Mouse (Mus musculus) MEL (cell line): ENCODE results near the gene A1bg. TPM values are rescaled to one million over a fixed set of nuclear protein-coding genes. Genes with fewer than 3 reads are reported as not detected.

Experiments
- DNase-seq: peaks from one replicate; pipeline ENCODE4 v3.0.0; 2011; ENCODE audit warnings: low read depth, low spot score
- H3K27ac ChIP-seq: 2 replicates; pipeline ENCODE4 v1.5.1; 2012; ENCODE audit warnings: low read depth, mild to moderate bottlenecking, control low read depth, low read length, moderate library complexity; ENCODE audit not compliant: control insufficient read depth
- H3K27me3 ChIP-seq, 2 experiments: fragments of 150-350 bp in 1 of 2; sonication (generic) in 1 of 2; 2 replicates each; pipeline ENCODE4 v1.6.1; 2012; ENCODE audit warnings: low read length in 2 of 2, mild to moderate bottlenecking in 2 of 2, improper control_type of control experiment in 1 of 2, moderate library complexity in 1 of 2; ENCODE audit not compliant: insufficient read depth in 2 of 2, control insufficient read depth in 1 of 2
- H3K36me3 ChIP-seq, 2 experiments: 2 replicates each; pipeline ENCODE4 v1.6.1; 2012 to 2014; ENCODE audit warnings: low read length in 2 of 2, improper control_type of control experiment in 1 of 2, inconsistent platforms in 1 of 2, mild to moderate bottlenecking in 1 of 2; ENCODE audit not compliant: insufficient read depth in 2 of 2, control insufficient read depth in 1 of 2
- H3K4me1 ChIP-seq, 2 experiments: fragments of 150-350 bp in 1 of 2; sonication (generic) in 1 of 2; 2 replicates each; pipeline ENCODE4 v1.6.1; 2012; ENCODE audit warnings: low read length in 2 of 2, improper control_type of control experiment in 1 of 2, mild to moderate bottlenecking in 1 of 2; ENCODE audit not compliant: insufficient read depth in 2 of 2, control insufficient read depth in 1 of 2
- H3K4me3 ChIP-seq, 2 experiments: fragments of 150-350 bp in 1 of 2; sonication (generic) in 1 of 2; 2 replicates each; pipeline ENCODE4 v1.5.1; 2012; ENCODE audit warnings: low read depth in 2 of 2, low read length in 2 of 2, mild to moderate bottlenecking in 2 of 2, moderate library complexity in 2 of 2, control low read depth in 1 of 2, improper control_type of control experiment in 1 of 2; ENCODE audit not compliant: control insufficient read depth in 1 of 2, insufficient read depth in 1 of 2
- H3K79me2 ChIP-seq: 2 replicates; pipeline ENCODE4 v1.6.1; 2012; ENCODE audit warnings: mild to moderate bottlenecking, low read length, moderate library complexity; ENCODE audit not compliant: control insufficient read depth, poor library complexity, insufficient read depth
- H3K9ac ChIP-seq: 2 replicates; pipeline ENCODE4 v1.6.1; 2012; ENCODE audit warnings: low read depth, mild to moderate bottlenecking, control low read depth, low read length, moderate library complexity; ENCODE audit not compliant: control insufficient read depth, poor library complexity, severe bottlenecking
- H3K9me3 ChIP-seq: fragments of 150-350 bp; sonication (generic); replicated peaks from 2 replicates; pipeline ENCODE4 v1.6.1; 2012; ENCODE audit warnings: mild to moderate bottlenecking, low read length, improper control_type of control experiment, moderate library complexity; ENCODE audit not compliant: insufficient read depth
- ELF1 ChIP-seq: IDR thresholded peaks from 2 replicates; pipeline ENCODE4 v1.6.1; 2014; ENCODE audit warnings: low read depth, mild to moderate bottlenecking, inconsistent platforms, low read length, improper control_type of control experiment, moderate library complexity
- EP300 ChIP-seq, 2 experiments: IDR thresholded peaks; 2 replicates each; pipeline ENCODE4 v1.6.1; 2011; ENCODE audit warnings: improper control_type of control experiment in 2 of 2, low read length in 2 of 2, low read depth in 1 of 2, mild to moderate bottlenecking in 1 of 2
- ETS1 ChIP-seq: IDR thresholded peaks from 2 replicates; pipeline ENCODE4 v1.6.1; 2012; ENCODE audit warnings: low read depth, mild to moderate bottlenecking, inconsistent platforms, low read length, improper control_type of control experiment, moderate library complexity
- GABPA ChIP-seq: IDR thresholded peaks from 2 replicates; pipeline ENCODE4 v1.6.1; 2012; ENCODE audit warnings: low read depth, mild to moderate bottlenecking, inconsistent platforms, low read length, improper control_type of control experiment, moderate library complexity
- KAT2A ChIP-seq: conservative IDR thresholded peaks from 2 replicates; pipeline ENCODE4 v1.6.1; 2012; ENCODE audit warnings: low read depth, low read length, improper control_type of control experiment, inconsistent platforms
- MAFK ChIP-seq: IDR thresholded peaks from 2 replicates; pipeline ENCODE4 v1.6.1; 2011; ENCODE audit warnings: low read depth, mild to moderate bottlenecking, low read length, improper control_type of control experiment, borderline replicate concordance
- MYB ChIP-seq: IDR thresholded peaks from 2 replicates; pipeline ENCODE4 v1.6.1; 2011; ENCODE audit warnings: mild to moderate bottlenecking, low read depth, low read length, improper control_type of control experiment
- MYC ChIP-seq: IDR thresholded peaks from 2 replicates; pipeline ENCODE4 v1.6.1; 2011; ENCODE audit warnings: low read depth, mild to moderate bottlenecking, low read length, improper control_type of control experiment, moderate library complexity
- POLR2A ChIP-seq, 2 experiments: IDR thresholded peaks; 2 replicates each; pipeline ENCODE4 v1.6.1; 2011 to 2012; ENCODE audit warnings: low read length in 2 of 2, mild to moderate bottlenecking in 2 of 2, control low read depth in 1 of 2, improper control_type of control experiment in 1 of 2, low read depth in 1 of 2, moderate library complexity in 1 of 2; ENCODE audit not compliant: control insufficient read depth in 1 of 2, insufficient read depth in 1 of 2, poor library complexity in 1 of 2
- RAD21 ChIP-seq: IDR thresholded peaks from 2 replicates; pipeline ENCODE4 v1.6.1; 2011; ENCODE audit warnings: mild to moderate bottlenecking, low read depth, low read length, improper control_type of control experiment
- RCOR1 ChIP-seq: IDR thresholded peaks from 2 replicates; pipeline ENCODE4 v1.6.1; 2012; ENCODE audit warnings: low read depth, mild to moderate bottlenecking, inconsistent platforms, low read length, improper control_type of control experiment
- SIN3A ChIP-seq: IDR thresholded peaks from 2 replicates; pipeline ENCODE4 v1.6.1; 2012; ENCODE audit warnings: low read length, improper control_type of control experiment, inconsistent platforms
- TBP ChIP-seq: IDR thresholded peaks from 2 replicates; pipeline ENCODE4 v1.8.0; 2011; ENCODE audit warnings: low read depth, low read length, improper control_type of control experiment
- TCF12 ChIP-seq: IDR thresholded peaks from 2 replicates; pipeline ENCODE4 v1.6.1; 2014; ENCODE audit warnings: low read depth, mild to moderate bottlenecking, inconsistent platforms, low read length, improper control_type of control experiment, moderate library complexity
- USF1 ChIP-seq: IDR thresholded peaks from 2 replicates; pipeline ENCODE4 v1.6.1; 2014; ENCODE audit warnings: low read depth, mild to moderate bottlenecking, inconsistent platforms, low read length, improper control_type of control experiment, moderate library complexity
- USF2 ChIP-seq, 2 experiments: IDR thresholded peaks; 2 replicates each; pipeline ENCODE4 v1.6.1; 2011 to 2012; ENCODE audit warnings: improper control_type of control experiment in 2 of 2, low read length in 2 of 2, borderline replicate concordance in 1 of 2, inconsistent platforms in 1 of 2, low read depth in 1 of 2, mild to moderate bottlenecking in 1 of 2; ENCODE audit not compliant: insufficient read depth in 1 of 2
- ZKSCAN1 ChIP-seq: IDR thresholded peaks from 2 replicates; pipeline ENCODE4 v1.6.1; 2012; ENCODE audit warnings: low read depth, mild to moderate bottlenecking, inconsistent platforms, low read length, improper control_type of control experiment, moderate library complexity
- polyA plus RNA-seq, 2 experiments: library from polyadenylated mRNA; stranded (reverse) in 1 of 2; unstranded in 1 of 2; fragments of >175 nt in 1 of 2; fragments of >200 nt in 1 of 2; gene quantifications; 2 replicates each; pipeline versions ENCODE4 v1.2.1 to v1.2.4; 2012; ENCODE audit warnings: low replicate concordance in 2 of 2, low read depth in 1 of 2; ENCODE audit not compliant: insufficient read length in 2 of 2, insufficient read depth in 1 of 2, missing spikeins in 1 of 2
- total RNA-seq: library from RNA; depleted of rRNA; stranded (reverse); fragments of 300-350 nt; gene quantifications from 2 replicates; pipeline ENCODE4 v1.2.3, GENCODE M21; 2012

A1bg gene
- total and polyA plus RNA-seq, 3 experiments: not detected

GRCm38 (mm10) chr15:60855112-60855511, 67.7 kb downstream of the A1bg start:
- H3K4me3 ChIP-seq: no peak overlapping the region
- H3K27me3 ChIP-seq: no peaks in the 10 kb centered on the region
- H3K36me3 ChIP-seq: no peaks in the 10 kb centered on the region
- no peak overlapping the region for H3K9ac ChIP-seq
- no peak overlapping the region for H3K27ac ChIP-seq
- DNase-seq: no peak
- no peaks in the 10 kb centered on the region for H3K9me3 ChIP-seq
- no peaks in the 10 kb centered on the region for H3K79me2 ChIP-seq
- TF ChIP-seq SIN3A (no peak), ZKSCAN1 (no peak), MAFK (no peak), TBP (no peak), RCOR1 (no peak), USF2 (IDR thresholded peaks at IDR 0.05; ENCODE audit: borderline replicate concordance in 1 of 2, insufficient read depth in 1 of 2, low read depth in 1 of 2, low read length in 2 of 2) (no peak), RAD21 (no peak), EP300 (IDR thresholded peaks at IDR 0.05; ENCODE audit: low read depth in 1 of 2, low read length in 2 of 2) (no peak), USF1 (no peak), TCF12 (no peak), ETS1 (no peak), MYC (no peak), POLR2A (IDR thresholded peaks at IDR 0.05; ENCODE audit: control insufficient read depth in 1 of 2, insufficient read depth in 1 of 2, low read depth in 1 of 2, low read length in 2 of 2, poor library complexity in 1 of 2) (no peak)
- no peaks in the 10 kb centered on the region for H3K4me1 ChIP-seq

- Histone ChIP-seq H3K9ac (no peak overlapping the region), H3K27me3 (no peaks in the 10 kb centered on the region), H3K36me3 (no peaks in the 10 kb centered on the region), H3K79me2 (no peaks in the 10 kb centered on the region), H3K4me1 (no peaks in the 10 kb centered on the region), H3K9me3 (no peaks in the 10 kb centered on the region), H3K27ac (no peak overlapping the region), H3K4me3 (no peak overlapping the region)
- no peak for DNase-seq
- TF ChIP-seq TBP (no peak), ETS1 (no peak), GABPA (no peak), ZKSCAN1 (no peak), RAD21 (no peak), MYB (no peak), ELF1 (no peak), KAT2A (no peak)
Measured at GRCm38 (mm10) chr15:60854151-60854550, 68.7 kb downstream of the A1bg start.
